Mouse (Mus musculus) gastrocnemius, postnatal 10 days (tissue): Measurements from ENCODE around the gene Cd5. TPM values are rescaled to one million over a fixed set of nuclear protein-coding genes. Genes with fewer than 3 reads are reported as not detected.

ENCODE experiments used
- DNase-seq: peaks from one replicate; pipeline ENCODE4 v3.0.0; 2021; ENCODE audit warnings: mixed read lengths
- total RNA-seq, 2 experiments: library from RNA; stranded (reverse); gene quantifications; 2 replicates each; pipeline ENCODE4 v1.2.3; 2021

Gene Cd5
- total RNA-seq, 2 experiments from 2014 or later = 0.25 TPM; not detected in 1

DNA sequence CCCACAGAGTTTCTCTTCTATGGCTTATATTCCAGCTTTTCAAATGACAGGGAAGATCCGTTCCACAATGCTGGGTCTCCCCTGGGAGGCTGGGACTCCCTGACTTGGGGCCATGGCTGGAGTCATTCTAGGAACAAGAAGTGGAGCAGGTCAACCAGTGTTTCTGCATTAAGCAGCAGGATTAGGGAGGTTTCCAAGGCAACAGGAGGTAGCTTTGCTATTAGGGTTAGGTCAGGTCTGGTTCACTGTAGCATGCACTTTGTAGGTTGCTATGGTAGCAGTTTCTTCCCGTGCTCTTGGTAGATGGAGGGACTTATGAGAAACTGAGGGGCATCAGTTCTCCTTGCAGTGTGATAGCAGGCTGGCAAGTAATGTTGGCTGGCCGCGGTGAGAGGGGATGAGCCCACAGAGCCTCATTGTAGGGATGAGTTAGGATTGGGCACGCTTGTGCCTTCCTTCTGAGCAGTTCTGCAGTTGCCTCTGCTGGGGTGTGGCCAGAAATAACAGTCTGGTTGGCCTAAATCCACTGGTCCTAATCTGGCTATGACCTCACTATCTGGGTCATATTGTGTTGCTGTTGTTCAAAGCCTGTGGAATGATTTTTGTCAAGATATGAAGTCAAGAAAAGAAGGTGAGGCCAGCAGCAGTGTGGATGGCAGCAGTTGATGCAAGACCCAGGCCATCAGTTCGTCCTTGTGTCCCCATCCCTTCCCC, 37.6 kb downstream of the Cd5 start:
- peak; percentile 44 for DNase-seq

DNA sequence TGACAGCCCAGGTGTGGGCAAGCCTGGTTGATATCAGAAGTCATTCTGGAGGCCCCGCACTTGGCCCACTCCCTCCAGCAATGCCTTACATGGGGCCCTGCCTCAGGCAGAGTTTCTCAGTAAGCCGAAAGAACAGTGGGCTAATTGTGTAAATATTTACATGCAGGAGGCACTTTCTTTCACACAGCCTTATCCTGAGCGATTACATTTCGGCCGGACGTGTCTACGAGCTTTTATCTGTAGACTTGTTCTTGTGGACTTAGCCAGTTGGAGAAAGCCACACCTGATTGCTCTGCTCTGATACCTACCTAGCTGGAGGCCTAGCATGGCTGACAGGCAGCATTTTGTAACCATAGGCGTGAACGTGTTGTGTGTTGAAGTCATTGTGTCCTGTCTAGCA, 39.0 kb downstream of the Cd5 start:
- DNase-seq = no peak

DNA sequence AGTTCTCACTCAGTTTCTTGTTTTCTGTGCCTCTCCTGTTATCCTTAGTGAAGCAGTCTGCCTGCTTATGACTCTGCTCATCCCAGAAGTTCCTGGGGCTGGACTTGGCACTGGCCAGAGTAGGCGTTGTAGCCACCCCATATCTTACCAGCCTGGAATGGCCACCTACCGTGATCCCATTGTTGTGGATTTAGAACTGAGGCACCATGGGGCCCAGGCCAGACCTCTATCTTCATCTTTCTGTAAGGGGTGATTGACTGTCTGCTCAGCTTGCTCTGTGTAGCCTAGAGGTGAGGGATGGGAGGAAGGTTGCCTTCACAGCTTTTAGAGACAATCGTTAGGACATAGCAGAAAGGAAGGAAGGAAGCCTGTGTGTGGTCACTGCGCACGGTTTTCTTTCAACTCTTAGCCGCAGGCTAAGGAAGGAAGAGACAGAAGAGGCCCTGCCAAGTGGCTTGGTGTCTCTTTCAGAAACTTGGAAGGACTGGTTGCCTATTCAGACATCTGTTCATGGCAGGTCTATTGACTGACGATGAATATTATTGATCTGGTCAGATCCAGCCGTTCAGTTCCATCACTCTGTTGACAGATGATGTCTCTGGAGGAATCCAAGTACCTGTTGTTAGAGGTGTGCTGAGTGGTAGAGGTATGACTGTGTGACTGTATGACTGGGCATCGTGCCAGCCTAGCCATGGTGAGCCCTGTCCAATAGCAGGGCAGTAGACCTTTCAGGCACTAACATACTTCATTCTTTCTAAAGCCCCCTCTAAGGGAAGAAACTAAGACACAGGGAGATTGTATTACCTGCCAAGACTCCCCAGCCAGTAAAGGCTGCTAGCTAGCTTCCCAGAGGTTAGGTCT, 40.4 kb downstream of the Cd5 start:
- no peak for DNase-seq

DNA sequence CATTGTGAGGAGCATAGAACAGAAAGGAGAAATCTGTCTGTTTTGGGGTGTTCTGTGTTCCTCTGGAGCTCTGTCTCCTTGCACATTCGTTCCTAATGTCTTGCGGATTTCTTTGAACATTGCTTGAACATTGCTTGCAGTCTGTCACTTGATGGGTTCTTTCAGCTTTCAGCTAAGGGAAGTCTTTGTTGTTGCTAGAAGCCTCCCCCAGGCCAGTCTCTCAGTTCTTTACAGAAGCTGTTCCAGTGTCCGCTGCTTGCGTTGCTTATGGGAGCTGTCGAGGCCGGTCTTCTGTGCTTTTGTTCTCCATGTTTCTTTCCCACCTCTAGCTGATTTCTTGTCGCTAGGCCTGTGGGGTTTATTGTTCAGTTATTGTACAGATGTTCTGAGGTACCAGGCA, 43.0 kb downstream of the Cd5 start:
- DNase-seq = no peak

DNA sequence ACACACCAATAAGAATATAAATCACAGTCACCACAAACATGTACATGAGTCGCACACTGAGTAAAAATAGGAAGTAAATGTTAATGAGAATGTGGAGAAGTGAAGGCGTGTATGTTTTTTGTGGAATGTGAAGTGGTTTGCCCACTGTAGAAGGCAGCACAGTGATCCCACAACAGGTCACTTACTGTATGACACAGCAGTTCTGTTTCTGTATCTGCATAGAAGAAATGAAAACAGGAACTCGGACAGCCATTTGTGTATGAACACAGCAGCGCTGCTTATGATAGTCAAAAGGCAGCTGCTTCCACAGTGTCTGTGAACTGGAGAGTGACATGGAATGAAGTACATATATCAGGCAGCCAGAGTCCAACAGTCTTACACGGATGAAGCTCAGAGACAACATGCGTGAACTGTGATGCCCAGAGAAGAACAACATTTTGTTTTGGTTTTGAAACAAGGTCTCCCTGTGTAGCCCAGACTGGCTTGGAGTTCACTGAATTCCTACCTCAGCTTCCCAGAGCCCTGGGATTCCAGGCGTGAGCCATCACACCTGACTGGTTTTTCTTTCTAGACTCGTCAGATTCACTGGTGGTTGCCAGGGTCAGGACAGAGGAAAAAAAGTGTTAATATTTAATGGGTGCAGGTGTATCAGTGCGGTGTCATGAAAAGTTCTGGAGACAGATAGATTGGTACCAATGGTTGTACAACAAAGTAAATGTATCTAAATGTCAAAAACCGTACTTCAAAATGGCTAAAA, 44.7 kb downstream of the Cd5 start:
- DNase-seq = no peak

DNA sequence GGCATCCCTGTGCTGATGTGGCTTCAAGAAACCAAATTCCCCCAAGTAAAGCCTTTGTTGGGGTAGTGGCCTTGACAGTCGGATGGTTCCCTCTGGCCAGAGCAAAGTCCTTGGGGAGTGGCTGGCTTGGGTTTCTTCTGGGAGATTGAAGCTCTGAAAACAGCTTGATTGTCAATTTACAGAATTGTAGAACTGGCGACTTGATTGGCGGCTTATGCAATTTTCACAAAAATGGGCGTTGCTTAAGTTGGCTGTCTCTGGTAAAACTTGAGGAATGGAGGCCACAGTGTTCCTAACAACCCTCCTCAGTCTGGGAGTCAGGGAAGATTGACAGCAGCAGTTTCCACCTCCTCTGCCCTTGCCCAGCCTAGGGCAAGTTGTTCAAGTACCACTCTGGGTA, 46.4 kb downstream of the Cd5 start:
- no peak for DNase-seq

DNA sequence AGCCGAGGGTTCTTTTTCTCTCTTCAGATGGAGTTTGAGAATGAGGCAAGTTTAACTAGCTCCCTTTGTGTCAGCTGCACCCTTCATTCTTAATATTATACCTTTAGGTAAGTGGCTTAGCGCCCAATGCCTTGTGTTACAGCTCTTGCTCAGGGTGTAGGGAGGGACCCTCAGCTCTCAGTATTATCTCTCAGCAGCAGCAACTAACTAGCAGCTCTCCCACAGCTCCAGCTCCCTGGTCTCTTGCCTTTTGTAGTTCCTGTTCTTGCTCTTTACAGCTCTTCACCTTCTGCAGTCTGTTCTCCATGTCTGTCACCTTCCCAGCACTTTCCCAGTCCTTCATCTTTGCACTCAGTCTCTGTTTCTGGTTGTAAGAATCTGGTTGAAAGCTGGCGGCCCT, 47.1 kb downstream of the Cd5 start:
- DNase-seq = no peak

DNA sequence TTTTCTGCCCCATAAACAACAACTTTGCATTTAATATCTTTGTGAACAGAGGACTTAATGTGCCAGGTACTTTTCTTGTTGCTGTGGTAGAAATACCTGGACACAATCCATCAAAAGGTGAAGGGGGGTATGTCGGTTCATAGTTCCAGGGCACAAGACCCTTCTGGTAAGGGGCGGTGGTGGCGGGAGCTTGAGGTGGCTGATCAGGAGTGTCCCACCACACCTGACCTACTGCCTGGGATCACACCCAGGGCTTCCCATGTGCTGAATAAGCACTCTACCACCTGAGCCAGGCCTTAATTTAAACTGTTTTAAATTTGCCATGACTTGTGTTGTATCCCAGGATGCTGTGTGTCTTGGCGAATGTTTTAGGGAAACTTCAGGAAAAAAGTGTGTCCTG, 47.7 kb downstream of the Cd5 start:
- no peak for DNase-seq

DNA sequence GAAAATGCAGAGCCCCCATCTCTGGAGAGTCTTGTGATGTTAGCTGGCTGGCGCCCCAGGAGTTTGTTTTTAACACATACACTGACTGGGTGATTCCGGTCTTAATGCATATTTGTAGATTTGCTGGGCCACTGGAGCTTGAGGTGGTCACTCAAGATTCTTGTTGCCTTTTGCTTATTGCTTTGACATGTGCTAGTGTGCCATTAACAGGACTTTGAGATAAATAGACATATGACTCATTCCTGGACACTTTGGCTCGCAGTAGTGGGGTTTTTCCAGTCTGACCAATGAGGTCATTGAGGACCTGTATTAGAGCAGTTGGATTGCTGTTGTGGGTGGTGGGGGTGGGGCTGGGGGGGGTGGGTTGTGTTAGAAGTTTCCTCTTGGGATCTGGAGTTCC, 48.5 kb downstream of the Cd5 start:
- no peak for DNase-seq

DNA sequence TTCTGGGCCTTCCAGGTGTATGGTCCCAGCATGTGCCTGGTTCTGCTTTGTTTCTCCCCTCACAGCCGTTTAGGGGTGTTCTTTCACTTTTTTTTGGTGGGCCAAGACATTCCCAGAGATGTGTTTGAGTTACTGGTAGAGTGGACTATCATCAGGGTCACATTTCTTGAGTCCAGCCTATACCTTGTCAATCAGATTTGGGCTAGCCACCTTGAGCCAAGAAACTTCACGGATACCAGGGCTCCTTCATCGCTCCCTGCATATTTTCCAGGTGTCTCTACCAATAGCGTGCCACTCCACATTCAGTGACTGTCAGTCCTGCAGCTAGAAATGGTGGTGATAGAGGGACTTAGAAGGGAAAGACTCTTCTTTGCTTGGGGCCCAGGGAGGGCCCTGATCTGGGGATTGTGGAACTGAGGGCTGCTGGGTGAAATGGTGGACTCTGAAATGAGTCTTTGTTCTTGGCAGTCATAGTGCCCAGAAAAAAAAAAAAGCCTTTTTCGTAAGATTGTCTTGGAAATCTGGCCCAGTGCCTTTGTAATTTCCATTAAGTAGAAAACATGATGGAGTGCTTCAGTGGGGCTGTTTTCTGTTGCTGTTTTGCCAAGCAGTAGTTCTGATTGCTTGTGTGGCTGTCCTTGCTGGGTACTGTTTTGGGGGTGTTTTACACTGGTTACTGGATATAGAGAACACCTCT, 49.2 kb downstream of the Cd5 start:
- DNase-seq = no peak

DNA sequence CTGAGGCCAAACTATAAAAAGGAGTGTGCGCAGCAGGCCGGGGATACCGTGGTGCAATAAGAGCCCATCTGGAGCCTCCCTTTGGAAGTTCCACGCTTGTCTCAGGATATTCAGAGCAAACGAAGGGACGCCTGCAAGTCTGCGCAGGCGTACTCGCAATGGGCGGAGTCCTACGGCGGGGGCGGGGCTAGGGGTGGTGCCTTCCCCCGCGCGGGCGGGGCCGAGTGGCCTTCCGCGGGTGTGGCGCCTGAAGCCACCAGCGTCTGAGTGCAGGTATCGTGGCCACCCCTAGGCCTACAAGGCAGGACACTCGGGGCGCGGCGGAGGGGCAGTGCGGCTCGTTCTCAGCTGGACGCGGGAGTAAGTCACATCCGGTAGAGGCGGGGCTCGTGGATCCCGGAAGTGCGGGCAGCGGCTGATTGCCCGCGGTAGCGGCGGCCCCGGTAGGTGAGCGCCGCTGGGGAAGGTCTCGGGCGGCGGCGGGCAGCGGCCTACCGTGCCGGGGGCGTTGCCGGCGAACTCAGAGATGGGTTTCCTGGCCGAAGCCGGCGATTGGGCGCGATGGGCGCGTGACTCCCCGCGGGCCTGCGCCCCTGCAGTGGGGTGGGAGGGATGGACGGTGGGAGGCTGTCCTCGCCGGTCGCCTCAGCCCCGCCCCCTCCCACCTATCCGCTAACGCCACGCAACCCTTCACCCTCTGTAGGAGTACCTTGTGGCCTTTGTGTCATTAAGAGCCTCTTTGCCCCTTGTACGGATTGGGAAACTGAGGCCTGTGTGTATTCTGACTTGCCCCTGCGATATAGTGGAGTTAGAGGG, 50.1 kb downstream of the Cd5 start, which contains the start of gene Vps37c:
Vps37c (plus strand) TSS at position 199 of the 816 bp plus-strand sequence.
- DNase-seq = peak; percentile 98

DNA sequence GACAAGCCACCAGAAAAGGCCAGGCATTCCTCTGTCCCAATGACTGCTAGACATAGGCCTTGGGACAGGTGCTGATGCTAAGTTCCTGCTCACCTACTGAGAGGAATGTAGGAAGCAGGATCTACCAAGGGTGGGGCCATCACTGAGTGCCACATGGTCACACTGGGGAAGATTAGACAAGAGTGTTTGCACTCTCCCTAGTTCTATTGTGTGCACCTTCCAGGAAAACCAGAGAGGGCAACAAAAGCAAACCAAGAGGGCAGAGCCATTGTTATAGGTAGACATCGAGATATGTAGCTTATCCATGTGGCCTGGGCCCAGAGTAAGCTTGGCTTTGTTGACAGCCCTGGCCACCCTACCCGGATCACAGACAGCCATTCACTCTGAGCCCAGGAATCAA, 53.1 kb downstream of the Cd5 start:
- DNase-seq = no peak

DNA sequence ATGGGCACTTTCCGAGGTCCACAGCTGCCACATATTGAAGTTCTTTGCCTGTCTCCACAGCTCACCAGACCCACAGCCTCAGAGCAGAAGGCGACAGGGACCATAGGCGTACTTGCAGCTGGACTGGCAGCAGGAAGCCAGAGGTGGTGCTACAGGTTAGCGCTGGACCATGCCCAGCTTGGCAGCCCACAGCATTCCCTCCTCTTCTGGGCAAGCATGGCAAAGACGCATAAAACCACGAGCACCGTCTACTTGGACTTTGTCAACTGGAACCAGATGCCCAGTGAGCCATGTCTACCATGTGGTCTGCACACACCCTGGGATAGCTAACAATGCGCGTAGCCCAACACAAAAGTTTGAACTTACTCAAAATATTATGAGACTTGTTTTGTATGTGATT, 53.7 kb downstream of the Cd5 start:
- no peak for DNase-seq

DNA sequence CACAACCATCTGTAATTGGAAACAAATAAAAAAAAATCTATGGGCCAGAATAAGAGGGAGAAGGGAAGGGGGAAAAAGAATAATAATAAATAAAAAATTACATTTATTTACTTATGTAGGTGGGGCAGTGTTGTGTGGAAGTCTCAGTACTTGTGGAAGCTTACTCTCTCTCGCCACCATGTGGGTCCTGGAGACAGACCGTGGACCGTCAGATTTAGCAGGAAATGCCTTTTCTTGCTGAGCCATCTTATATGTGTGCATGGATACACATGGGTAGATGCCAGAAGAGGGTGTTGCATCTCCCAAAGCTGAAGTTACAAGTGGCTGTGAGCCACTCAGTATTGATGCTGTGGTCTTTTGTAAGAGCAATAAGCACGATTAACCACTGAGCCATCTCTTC, 57.2 kb downstream of the Cd5 start:
- no peak for DNase-seq

DNA sequence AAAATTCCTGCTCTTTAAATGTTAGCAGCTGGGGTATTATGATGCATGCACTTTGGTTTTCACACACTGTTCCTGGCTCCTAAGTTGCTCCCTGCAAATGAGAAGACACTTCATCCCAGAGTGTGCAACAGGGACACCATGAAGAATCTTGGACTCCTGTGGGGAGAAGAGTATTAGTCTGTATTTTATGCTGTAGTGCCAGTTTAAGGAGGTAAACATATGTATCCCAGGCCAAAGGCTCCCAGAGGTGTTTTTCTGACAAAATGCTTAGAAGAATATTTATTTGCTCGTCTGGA, 60.1 kb downstream of the Cd5 start:
- DNase-seq = no peak

DNA sequence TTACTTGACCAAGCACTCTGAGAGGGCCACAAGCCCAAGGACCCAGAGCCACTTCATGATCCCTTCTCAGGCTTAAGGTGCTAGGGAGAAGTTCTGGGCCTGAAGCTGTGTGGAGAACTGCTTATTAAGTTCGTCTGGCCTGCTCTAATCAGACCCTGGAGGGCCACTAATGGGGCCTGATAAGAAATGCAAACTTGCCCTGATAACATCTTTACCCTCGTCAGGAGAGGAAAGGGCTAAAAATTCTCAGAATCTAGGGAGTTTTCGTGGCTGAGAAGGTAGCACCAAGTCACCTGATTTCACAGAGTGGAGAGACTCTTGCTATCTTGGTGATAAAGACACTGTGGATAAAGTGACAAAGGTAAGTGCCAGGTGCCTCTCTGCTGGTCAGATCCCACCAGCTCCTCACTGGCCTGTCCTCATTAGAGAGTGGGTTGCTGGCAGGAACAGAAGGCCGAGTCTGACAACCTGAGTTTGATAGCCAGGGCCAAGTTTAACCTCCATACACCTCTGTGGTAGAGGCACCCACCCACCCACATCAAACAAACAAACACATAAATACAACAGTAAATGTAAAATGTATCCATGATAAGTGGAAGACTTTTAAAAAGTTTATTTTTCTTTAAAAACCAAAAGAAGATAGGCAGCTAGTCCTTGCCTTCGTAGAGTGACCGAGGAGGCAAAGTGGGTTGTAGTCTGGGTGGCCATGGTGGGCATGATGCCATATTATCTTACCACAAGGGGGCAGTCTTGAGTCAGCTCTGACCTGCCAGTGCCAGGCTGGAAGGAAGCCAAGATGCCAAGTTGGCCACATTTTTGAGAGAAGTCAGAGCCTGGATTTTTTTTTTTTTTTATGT, 60.7 kb downstream of the Cd5 start, which contains the start of gene Pga5:
Pga5 (minus strand) TSS at position 157 of the 857 bp plus-strand sequence.
- peak; percentile 89 for DNase-seq

DNA sequence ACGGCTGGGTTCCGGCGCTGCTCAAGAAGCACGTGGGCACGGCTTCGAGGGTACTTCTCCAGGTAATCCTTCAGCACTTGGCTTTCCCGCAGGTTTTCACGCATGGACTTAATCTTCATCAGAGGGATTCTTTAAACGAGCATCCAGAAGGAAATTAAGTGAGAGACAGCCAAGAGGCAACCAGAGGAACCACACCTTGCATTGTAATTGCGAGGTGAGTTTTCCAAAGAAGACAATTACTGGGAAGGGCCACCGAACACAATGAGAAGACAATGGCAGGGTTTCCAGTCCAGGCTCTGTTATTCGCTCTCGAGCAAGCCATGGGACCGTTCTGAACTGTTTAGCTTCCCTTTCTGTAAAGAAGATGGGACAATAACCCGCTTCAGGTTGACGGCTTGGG, 62.1 kb downstream of the Cd5 start:
- no peak for DNase-seq

DNA sequence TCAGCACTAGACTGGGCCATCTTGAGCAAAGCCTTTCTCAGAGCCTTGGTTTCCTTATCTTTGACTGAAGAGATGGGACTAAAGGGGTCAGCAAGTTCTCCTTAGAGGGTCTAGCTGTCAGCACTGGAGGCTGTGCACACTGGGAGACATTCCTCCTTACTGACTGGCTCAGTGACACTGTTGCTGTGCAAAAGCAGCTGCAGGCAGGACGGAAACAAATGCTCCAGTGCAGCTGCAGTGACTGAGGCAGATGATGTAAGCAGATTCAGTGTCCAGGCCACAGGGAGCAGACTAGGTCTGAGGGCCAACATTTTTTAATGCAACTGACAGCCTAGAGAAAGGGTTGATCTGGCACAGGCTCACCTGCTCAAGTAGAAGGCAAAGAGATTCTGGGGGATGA, 65.5 kb downstream of the Cd5 start:
- no peak for DNase-seq

DNA sequence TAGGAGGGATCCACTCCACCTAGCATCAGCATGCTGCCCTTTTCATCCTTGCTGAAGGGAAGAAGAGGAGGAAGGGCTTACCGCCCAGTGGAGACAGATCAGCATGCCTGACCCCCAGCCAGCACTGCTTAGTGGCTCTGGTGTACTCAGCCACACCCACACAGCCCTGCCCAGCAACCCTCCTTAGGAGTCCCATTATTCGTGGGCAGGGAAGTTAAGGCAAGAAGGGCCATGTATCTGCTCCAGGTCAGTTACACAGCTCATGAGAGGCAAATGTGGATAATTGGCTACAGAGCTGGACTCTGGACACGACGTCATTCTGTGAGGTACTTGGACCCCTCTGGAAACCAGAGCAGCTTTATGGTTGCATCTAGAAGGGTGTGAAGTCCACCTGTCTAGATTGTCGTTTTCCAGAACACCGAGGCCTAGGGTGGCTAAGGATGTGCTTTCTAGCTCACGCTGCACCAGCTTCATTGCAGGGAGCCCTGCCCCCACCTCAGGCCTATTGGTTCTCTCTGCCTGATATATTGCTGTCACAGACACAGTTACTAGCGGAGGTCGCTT, 66.9 kb downstream of the Cd5 start:
- no peak for DNase-seq

DNA sequence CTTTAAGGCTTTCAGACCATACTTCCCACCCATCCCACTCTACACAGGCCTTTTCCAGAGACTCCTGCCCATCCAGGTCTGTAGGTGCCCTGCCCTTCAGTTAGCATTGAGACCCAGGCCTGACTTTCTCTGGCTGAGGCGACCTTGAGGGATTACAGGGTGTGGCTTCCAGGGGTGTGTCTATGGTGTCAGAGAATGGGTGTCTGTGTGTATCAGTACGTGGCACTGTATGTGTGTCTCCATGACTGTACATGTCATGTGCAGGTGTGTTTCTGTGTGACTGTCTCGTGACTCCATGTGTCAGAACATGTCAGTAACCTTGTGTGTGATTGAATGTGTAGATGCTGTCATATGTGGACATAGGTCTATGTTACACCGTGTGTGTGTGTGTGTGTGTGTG, 67.5 kb downstream of the Cd5 start:
- DNase-seq = no peak
